Mouse (Mus musculus): ENCODE results near the gene Gm6034.

GRCm38 (mm10) chr17:36093936-36094335, 51.2 kb downstream of the Gm6034 start:
- TF ChIP-seq TCF12 (IDR thresholded peaks at IDR 0.05; ENCODE audit: insufficient read depth, poor library complexity, severe bottlenecking) (no peak), POLR2A (IDR thresholded peaks at IDR 0.05; ENCODE audit: insufficient read length, low read depth) (no peak), MYOD1 (IDR thresholded peaks at IDR 0.05; ENCODE audit: control insufficient read depth in 1 of 3, insufficient read length in 2 of 3, low read depth in 2 of 3) (no peak), POLR2AphosphoS2 (IDR thresholded peaks at IDR 0.05; ENCODE audit: insufficient read length, low read depth) (no peak), E2F4 (IDR thresholded peaks at IDR 0.05; ENCODE audit: insufficient read depth) (no peak), MYOG (IDR thresholded peaks at IDR 0.05; ENCODE audit: control insufficient read depth in 1 of 3, insufficient read depth in 1 of 3, insufficient read length in 2 of 3, low read depth in 2 of 3) (no peak)
